Mouse (Mus musculus): ENCODE data around the gene Mapt. TPM values are rescaled to one million over a fixed set of nuclear protein-coding genes. Genes with fewer than 3 reads are reported as not detected.
A peak's percentile ranks its signal among the peaks of the same experiment; 100 is the strongest.

Mapt gene
- polyA plus RNA-seq, 1 experiment: 275 TPM

GRCm38 (mm10) chr11:104278222-104278621 is 47.0 kb downstream of the Mapt start:
- TF ChIP-seq POLR2A (IDR thresholded peaks at IDR 0.05; ENCODE audit: borderline replicate concordance, insufficient read depth, low read length): peak; percentile 31; the same call in 1 of the 2 replicates
- peak; percentile 78 for TF ChIP-seq CTCF (IDR thresholded peaks at IDR 0.05; ENCODE audit: borderline replicate concordance, insufficient read depth, low read depth, low read length)
- Histone ChIP-seq H3K4me3 (replicated peaks; ENCODE audit: insufficient read depth, low read depth, low read length) (no peak overlapping the region), H3K27ac (ENCODE audit: insufficient read depth, low read length) (peak overlapping the region; percentile 49), H3K4me1 (ENCODE audit: control insufficient read depth, insufficient read depth, low read length) (peaks cover 54% of the 10 kb centered on the region), H3K27me3 (ENCODE audit: control insufficient read depth, insufficient read depth, low read length) (no peaks in the 10 kb centered on the region)
- 5% methylated on average over 20 of the region's 20 CpGs for WGBS
- DNase-seq: peak; percentile 83 to 85

- peak overlapping the region; percentile 49 for H3K27ac ChIP-seq (ENCODE audit: insufficient read depth, low read length)
- 26% methylated on average over 4 of the region's 4 CpGs for WGBS
- TF ChIP-seq CTCF (IDR thresholded peaks at IDR 0.05; ENCODE audit: borderline replicate concordance, insufficient read depth, low read depth, low read length) (no peak), POLR2A (IDR thresholded peaks at IDR 0.05; ENCODE audit: borderline replicate concordance, insufficient read depth, low read length) (no peak)
- H3K4me3 ChIP-seq (replicated peaks; ENCODE audit: insufficient read depth, low read depth, low read length): no peak overlapping the region
- DNase-seq: no peak
- no peaks in the 10 kb centered on the region for H3K27me3 ChIP-seq (ENCODE audit: control insufficient read depth, insufficient read depth, low read length)
- H3K4me1 ChIP-seq (ENCODE audit: control insufficient read depth, insufficient read depth, low read length): peaks cover 49% of the 10 kb centered on the region
These were observed 47.9 kb downstream of the Mapt start for GRCm38 (mm10) chr11:104279049-104279448.

- Histone ChIP-seq H3K27me3 (ENCODE audit: control insufficient read depth, insufficient read depth, low read length) (no peaks in the 10 kb centered on the region), H3K27ac (ENCODE audit: insufficient read depth, low read length) (peak overlapping the region; percentile 49; the same call in 1 of the 2 replicates), H3K4me1 (ENCODE audit: control insufficient read depth, insufficient read depth, low read length) (peaks cover 44% of the 10 kb centered on the region), H3K4me3 (replicated peaks; ENCODE audit: insufficient read depth, low read depth, low read length) (no peak overlapping the region)
- 17% methylated on average over 3 of the region's 3 CpGs for WGBS
- DNase-seq: peak in 1 of 2 experiments; percentile 76
- TF ChIP-seq CTCF (IDR thresholded peaks at IDR 0.05; ENCODE audit: borderline replicate concordance, insufficient read depth, low read depth, low read length) (no peak), POLR2A (IDR thresholded peaks at IDR 0.05; ENCODE audit: borderline replicate concordance, insufficient read depth, low read length) (no peak)
These were observed 48.3 kb downstream of the Mapt start for GRCm38 (mm10) chr11:104279538-104279937.

GRCm38 (mm10) chr11:104281501-104281900 is 50.3 kb downstream of the Mapt start:
- 46% methylated on average over 5 of the region's 5 CpGs for WGBS

GRCm38 (mm10) chr11:104287113-104287512 is 55.9 kb downstream of the Mapt start:
- Histone ChIP-seq H3K27ac (ENCODE audit: insufficient read depth, low read length) (peak overlapping the region; percentile 73), H3K27me3 (ENCODE audit: control insufficient read depth, insufficient read depth, low read length) (no peaks in the 10 kb centered on the region), H3K4me3 (replicated peaks; ENCODE audit: insufficient read depth, low read depth, low read length) (no peak overlapping the region), H3K4me1 (ENCODE audit: control insufficient read depth, insufficient read depth, low read length) (peaks cover 64% of the 10 kb centered on the region)
- WGBS: 94% methylated on average over 18 of the region's 18 CpGs
- no peak for TF ChIP-seq CTCF (IDR thresholded peaks at IDR 0.05; ENCODE audit: borderline replicate concordance, insufficient read depth, low read depth, low read length)
- TF ChIP-seq POLR2A (IDR thresholded peaks at IDR 0.05; ENCODE audit: borderline replicate concordance, insufficient read depth, low read length): no peak
- DNase-seq: no peak

More at GRCm38 (mm10) chr11:104281501-104281900, 50.3 kb downstream of the Mapt start:
- TF ChIP-seq CTCF (IDR thresholded peaks at IDR 0.05; ENCODE audit: borderline replicate concordance, insufficient read depth, low read depth, low read length): no peak
- no peak for TF ChIP-seq POLR2A (IDR thresholded peaks at IDR 0.05; ENCODE audit: borderline replicate concordance, insufficient read depth, low read length)
- peaks cover 42% of the 10 kb centered on the region for H3K4me1 ChIP-seq (ENCODE audit: control insufficient read depth, insufficient read depth, low read length)
- peak overlapping the region; percentile 20 for H3K27ac ChIP-seq (ENCODE audit: insufficient read depth, low read length)
- no peaks in the 10 kb centered on the region for H3K27me3 ChIP-seq (ENCODE audit: control insufficient read depth, insufficient read depth, low read length)
- H3K4me3 ChIP-seq (replicated peaks; ENCODE audit: insufficient read depth, low read depth, low read length): no peak overlapping the region
- no peak for DNase-seq

- DNase-seq: peak; percentile 91 to 98
- no peak for TF ChIP-seq CTCF (IDR thresholded peaks at IDR 0.05; ENCODE audit: borderline replicate concordance, insufficient read depth, low read depth, low read length)
- no peak for TF ChIP-seq POLR2A (IDR thresholded peaks at IDR 0.05; ENCODE audit: borderline replicate concordance, insufficient read depth, low read length)
- Histone ChIP-seq H3K4me3 (replicated peaks; ENCODE audit: insufficient read depth, low read depth, low read length) (no peak overlapping the region), H3K27ac (ENCODE audit: insufficient read depth, low read length) (peak overlapping the region; percentile 74), H3K4me1 (ENCODE audit: control insufficient read depth, insufficient read depth, low read length) (peaks cover 71% of the 10 kb centered on the region), H3K27me3 (ENCODE audit: control insufficient read depth, insufficient read depth, low read length) (no peaks in the 10 kb centered on the region)
- 1% methylated on average over 6 of the region's 6 CpGs for WGBS
These were observed 57.6 kb downstream of the Mapt start for GRCm38 (mm10) chr11:104288835-104289198.

- Histone ChIP-seq H3K4me1 (ENCODE audit: control insufficient read depth, insufficient read depth, low read length) (peaks cover 71% of the 10 kb centered on the region), H3K27ac (ENCODE audit: insufficient read depth, low read length) (peak overlapping the region; percentile 74), H3K4me3 (replicated peaks; ENCODE audit: insufficient read depth, low read depth, low read length) (no peak overlapping the region), H3K27me3 (ENCODE audit: control insufficient read depth, insufficient read depth, low read length) (no peaks in the 10 kb centered on the region)
- WGBS: 10% methylated on average over 13 of the region's 13 CpGs
- TF ChIP-seq POLR2A (IDR thresholded peaks at IDR 0.05; ENCODE audit: borderline replicate concordance, insufficient read depth, low read length) (no peak), CTCF (IDR thresholded peaks at IDR 0.05; ENCODE audit: borderline replicate concordance, insufficient read depth, low read depth, low read length) (peak; percentile 77)
- DNase-seq: peak; percentile 82 to 84
These were observed 58.2 kb downstream of the Mapt start for GRCm38 (mm10) chr11:104289199-104290031.
